Mouse (Mus musculus): ENCODE measurements at regions not wholly inside any gene's neighbourhood (a gene's known extent, or its start where the extent isn't known, plus 50 kb on each side); places are given as distances from the start of the nearest gene placed in this dataset.

DNA sequence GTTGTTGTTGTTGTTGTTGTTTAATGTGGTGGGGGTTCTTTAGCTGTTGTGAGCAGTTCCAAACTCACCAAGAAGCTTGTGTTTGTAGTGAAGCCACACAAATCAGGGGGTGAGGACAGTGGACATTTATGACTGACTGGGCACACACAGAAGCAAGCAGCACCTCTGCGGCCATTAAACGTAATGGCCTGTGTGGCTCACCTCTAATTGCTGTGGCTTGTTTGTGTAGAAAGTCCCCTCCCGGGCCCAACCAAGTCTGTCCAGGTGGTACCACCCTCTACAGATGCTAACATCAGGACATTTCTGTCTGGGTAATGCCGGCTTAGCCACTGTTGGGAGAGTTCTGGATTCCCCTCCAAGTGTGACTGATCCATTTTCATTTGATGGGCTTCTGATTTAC, 56.1 kb upstream of the Stx16 start:
- in situ Hi-C loops (cut with MboI; ENCODE audit: low pct_ligation_motif_present, low pct_unique_long_range_greater_than_20kb, low sequenced_read_pairs), result no loop called here
- H3K79me2 ChIP-seq (replicated peaks; ENCODE audit: control insufficient read depth, extremely low read depth, insufficient read depth, poor library complexity, severe bottlenecking), result no peaks in the 10 kb centered on the region
- no peak overlapping the region for H3K9ac ChIP-seq (ENCODE audit: insufficient read depth, low read depth)
- dilution Hi-C loops (cut with MboI; ENCODE audit: extremely low pct_ligation_motif_present, extremely low pct_unique_long_range_greater_than_20kb, low sequenced_read_pairs), result no loop called here
- H3K4me2 ChIP-seq (ENCODE audit: insufficient read depth, low read depth, poor library complexity, severe bottlenecking), result no peak overlapping the region
- H3K9me3 ChIP-seq (replicated peaks; ENCODE audit: low read length), result no peaks in the 10 kb centered on the region
- DNase-seq (ENCODE audit: extremely low read depth), result no peak
- no peak overlapping the region for H3K4me3 ChIP-seq (replicated peaks in 1 of 3; ENCODE audit: low read depth in 2 of 3, low read length in 2 of 3, poor library complexity in 1 of 3)
- TF ChIP-seq TCF12 (IDR thresholded peaks at IDR 0.05; ENCODE audit: low read depth, low read length), result no peak
- no peak for TF ChIP-seq MAFK (IDR thresholded peaks at IDR 0.05; ENCODE audit: insufficient replicate concordance, low read length)
- no peak for TF ChIP-seq MXI1 (IDR thresholded peaks at IDR 0.05; ENCODE audit: low read depth, low read length)
- TF ChIP-seq MAX (IDR thresholded peaks at IDR 0.05; ENCODE audit: low read length), result no peak
- no peak for TF ChIP-seq HCFC1 (IDR thresholded peaks at IDR 0.05; ENCODE audit: low read depth, low read length)
- TF ChIP-seq KAT2A (IDR thresholded peaks at IDR 0.05; ENCODE audit: insufficient replicate concordance, low read length), result no peak
- TF ChIP-seq MEF2A (IDR thresholded peaks at IDR 0.05; ENCODE audit: borderline replicate concordance, low read depth, low read length), result no peak
- TF ChIP-seq MYC (IDR thresholded peaks at IDR 0.05; ENCODE audit: low read depth, low read length), result no peak
- no peak for TF ChIP-seq PAX5 (IDR thresholded peaks at IDR 0.05; ENCODE audit: low read length)
- TF ChIP-seq BHLHE40 (IDR thresholded peaks at IDR 0.05; ENCODE audit: low read depth, low read length), result no peak
- TF ChIP-seq IRF4 (IDR thresholded peaks at IDR 0.05; ENCODE audit: low read depth, low read length), result no peak
- no peak for TF ChIP-seq JUND (conservative IDR thresholded peaks at IDR 0.05; ENCODE audit: low read depth, low read length)
- TF ChIP-seq POLR2A (IDR thresholded peaks at IDR 0.05; ENCODE audit: low read depth, low read length), result no peak
- no peak for TF ChIP-seq USF1 (IDR thresholded peaks at IDR 0.05; ENCODE audit: low read depth, low read length)
- no peak for TF ChIP-seq EP300 (IDR thresholded peaks at IDR 0.05; ENCODE audit: low read length)
- TF ChIP-seq ETS1 (conservative IDR thresholded peaks at IDR 0.05; ENCODE audit: low read depth, low read length), result no peak
- no peak for TF ChIP-seq ZNF384 (IDR thresholded peaks at IDR 0.05; ENCODE audit: low read depth, low read length)
- H3K27ac ChIP-seq (ENCODE audit: insufficient read depth, low read depth), result no peak overlapping the region
- no peaks in the 10 kb centered on the region for H3K36me3 ChIP-seq (replicated peaks in 1 of 2; ENCODE audit: control insufficient read depth in 1 of 2, insufficient read depth in 1 of 2, low read length in 1 of 2)
- peaks cover 0 to 6% of the 10 kb centered on the region in 2 experiments; a peak in 1 of 4 replicates for H3K4me1 ChIP-seq (ENCODE audit: control insufficient read depth in 1 of 2, insufficient read depth in 2 of 2)
- peaks cover 68% of the 10 kb centered on the region for H3K27me3 ChIP-seq (replicated peaks)

DNA sequence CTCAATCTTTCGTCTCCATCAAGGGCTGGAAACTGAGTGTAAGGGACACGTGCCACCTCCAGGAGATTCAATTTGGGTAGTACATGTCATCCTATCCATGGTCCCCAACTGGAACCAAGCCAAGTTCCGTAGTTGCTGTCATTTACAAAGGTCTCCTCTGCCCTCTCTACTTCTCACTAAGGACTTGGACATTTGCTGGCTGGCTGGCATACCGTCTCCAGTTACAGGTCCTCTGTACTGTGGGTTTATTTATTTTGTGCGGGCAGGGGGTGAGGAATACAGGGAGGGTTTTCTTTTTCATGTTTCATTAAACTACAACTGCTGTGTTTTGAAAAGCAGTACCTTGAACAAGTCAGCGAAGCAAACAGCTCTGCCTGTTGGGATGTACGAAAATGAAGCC, 55.7 kb upstream of the Stx16 start:
- peaks cover 69% of the 10 kb centered on the region for H3K27me3 ChIP-seq (replicated peaks)
- in situ Hi-C loops (cut with MboI; ENCODE audit: low pct_ligation_motif_present, low pct_unique_long_range_greater_than_20kb, low sequenced_read_pairs) (no loop called here), dilution Hi-C loops (cut with MboI; ENCODE audit: extremely low pct_ligation_motif_present, extremely low pct_unique_long_range_greater_than_20kb, low sequenced_read_pairs) (no loop called here)
- DNase-seq (ENCODE audit: extremely low read depth), result no peak
- H3K4me3 ChIP-seq (replicated peaks in 1 of 3; ENCODE audit: low read depth in 2 of 3, low read length in 2 of 3, poor library complexity in 1 of 3), result no peak overlapping the region
- H3K4me1 ChIP-seq (ENCODE audit: control insufficient read depth in 1 of 2, insufficient read depth in 2 of 2), result peaks cover 0 to 6% of the 10 kb centered on the region in 2 experiments; a peak in 1 of 4 replicates
- no peak overlapping the region for H3K9ac ChIP-seq (ENCODE audit: insufficient read depth, low read depth)
- no peaks in the 10 kb centered on the region for H3K36me3 ChIP-seq (replicated peaks in 1 of 2; ENCODE audit: control insufficient read depth in 1 of 2, insufficient read depth in 1 of 2, low read length in 1 of 2)
- no peaks in the 10 kb centered on the region for H3K9me3 ChIP-seq (replicated peaks; ENCODE audit: low read length)
- no peak overlapping the region for H3K27ac ChIP-seq (ENCODE audit: insufficient read depth, low read depth)
- H3K4me2 ChIP-seq (ENCODE audit: insufficient read depth, low read depth, poor library complexity, severe bottlenecking), result no peak overlapping the region
- TF ChIP-seq ZNF384 (IDR thresholded peaks at IDR 0.05; ENCODE audit: low read depth, low read length) (no peak), MEF2A (IDR thresholded peaks at IDR 0.05; ENCODE audit: borderline replicate concordance, low read depth, low read length) (no peak), PAX5 (IDR thresholded peaks at IDR 0.05; ENCODE audit: low read length) (no peak), USF2 (conservative IDR thresholded peaks at IDR 0.05; ENCODE audit: low read depth, low read length) (no peak), EP300 (IDR thresholded peaks at IDR 0.05; ENCODE audit: low read length) (no peak), TCF12 (IDR thresholded peaks at IDR 0.05; ENCODE audit: low read depth, low read length) (no peak), NRF1 (IDR thresholded peaks at IDR 0.05; ENCODE audit: low read depth, low read length) (no peak), POLR2A (IDR thresholded peaks at IDR 0.05; ENCODE audit: low read depth, low read length) (no peak), UBTF (IDR thresholded peaks at IDR 0.05; ENCODE audit: low read depth, low read length) (no peak), MXI1 (IDR thresholded peaks at IDR 0.05; ENCODE audit: low read depth, low read length) (no peak), ELF1 (IDR thresholded peaks at IDR 0.05; ENCODE audit: low read depth, low read length) (no peak), POLR2AphosphoS2 (IDR thresholded peaks at IDR 0.05; ENCODE audit: low read depth, low read length) (no peak), USF1 (IDR thresholded peaks at IDR 0.05; ENCODE audit: low read depth, low read length) (no peak), HCFC1 (IDR thresholded peaks at IDR 0.05; ENCODE audit: low read depth, low read length) (no peak), TBP (conservative IDR thresholded peaks at IDR 0.05; ENCODE audit: low read depth, low read length) (no peak), CHD1 (IDR thresholded peaks at IDR 0.05; ENCODE audit: low read depth, low read length) (no peak)
- H3K79me2 ChIP-seq (replicated peaks; ENCODE audit: control insufficient read depth, extremely low read depth, insufficient read depth, poor library complexity, severe bottlenecking), result no peaks in the 10 kb centered on the region

All from CH12.LX (cell line).